Mouse (Mus musculus) heart, adult 18-20 months (tissue): ENCODE measurements around the gene Cited1. TPM values are rescaled to one million over a fixed set of nuclear protein-coding genes. Genes with fewer than 3 reads are reported as not detected.

Source experiments
- DNase-seq, 2 experiments: peaks; one replicate each; pipeline ENCODE4 v3.0.0; 2021 to 2022; ENCODE audit warnings: mixed read lengths in 1 of 2
- long read RNA-seq, 2 experiments: library from polyadenylated mRNA; stranded (forward); transcript quantifications; one replicate each; pipeline ENCODE4 v2.0.0; 2021
- microRNA-seq, 2 experiments: library from miRNA; unstranded; fragments of <30 nt; microRNA quantifications; one replicate each; pipeline ENCODE4 v1.2.0; 2022
- total RNA-seq, 2 experiments: library from RNA; stranded (reverse); gene quantifications; 2 replicates each; pipeline ENCODE4 v1.2.3; 2021

Gene Cited1
- under 1 TPM in 1 of 2 experiments, not detected in 1; 0.60 TPM for total RNA-seq
- long read RNA-seq, experiment 1: 0 reads
- long read RNA-seq, experiment 2: 0 reads

DNA sequence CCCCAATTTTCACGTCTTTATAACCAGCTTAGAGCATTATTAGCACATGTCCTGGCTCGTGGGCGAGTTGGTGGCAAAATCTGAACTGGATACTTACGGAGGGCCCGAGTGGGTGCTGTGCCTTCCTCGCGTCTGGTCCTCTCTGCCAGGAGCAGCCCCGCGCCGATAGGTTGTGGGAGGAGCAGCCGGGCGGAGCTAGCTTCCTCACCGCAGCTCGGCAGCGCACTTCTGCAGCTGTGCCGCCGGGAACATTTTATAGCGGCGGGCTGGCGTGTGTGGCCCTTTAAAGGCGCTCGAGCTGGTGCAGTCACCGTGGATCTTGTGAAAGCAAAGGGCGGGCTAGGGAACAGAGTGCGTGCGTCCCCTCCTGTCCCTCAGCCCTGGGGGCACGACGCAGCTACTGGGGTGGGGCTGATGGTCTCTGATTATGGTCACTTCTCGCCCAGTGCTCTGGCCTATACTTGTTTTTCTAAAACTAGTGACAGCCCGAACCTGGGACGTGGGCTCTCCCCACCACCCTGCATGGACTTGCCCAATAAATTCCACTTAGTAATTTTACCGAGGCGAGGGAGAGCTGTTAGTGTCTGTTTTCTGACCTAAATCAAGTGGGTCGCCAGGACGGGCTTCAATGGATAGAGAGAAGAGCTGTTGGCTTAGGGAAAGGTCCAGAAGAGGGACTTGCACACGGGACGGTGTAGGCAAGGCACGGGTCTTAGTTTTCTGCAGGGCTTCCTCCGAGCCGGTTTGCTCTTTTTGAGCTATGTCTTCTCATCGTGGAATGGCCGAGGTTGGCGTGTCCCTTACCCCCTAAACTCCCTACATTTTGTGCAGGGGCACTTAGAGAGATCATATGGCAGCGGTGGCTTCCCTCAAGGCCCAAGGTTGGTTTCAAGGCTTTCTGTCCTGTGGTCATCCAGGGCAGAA lies at the start of gene Cited1:
Gene Cited1 (minus strand): TSS at position 245 of the 924 bp plus-strand sequence.
- DNase-seq: peak; percentile 48 to 50

DNA sequence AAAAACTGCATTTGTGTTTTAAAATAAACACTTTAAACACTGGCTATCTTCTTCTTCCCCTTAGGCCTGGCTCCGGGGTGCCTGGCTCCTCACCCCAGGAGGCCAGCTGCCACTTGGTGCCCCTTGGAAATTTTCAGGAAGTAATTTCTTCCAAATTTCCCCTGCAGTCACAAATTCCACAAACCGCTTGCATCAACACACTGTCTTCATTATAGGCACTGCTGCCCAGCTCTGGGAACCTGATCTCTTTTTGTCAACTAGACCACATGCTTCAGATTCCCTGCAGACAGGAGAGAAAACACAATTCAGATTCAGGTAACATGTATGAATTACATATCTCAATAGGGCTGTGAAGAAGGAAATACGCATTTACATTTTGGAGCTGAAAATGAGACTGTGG lies 32.9 kb upstream of the Cited1 start:
- DNase-seq: no peak

DNA sequence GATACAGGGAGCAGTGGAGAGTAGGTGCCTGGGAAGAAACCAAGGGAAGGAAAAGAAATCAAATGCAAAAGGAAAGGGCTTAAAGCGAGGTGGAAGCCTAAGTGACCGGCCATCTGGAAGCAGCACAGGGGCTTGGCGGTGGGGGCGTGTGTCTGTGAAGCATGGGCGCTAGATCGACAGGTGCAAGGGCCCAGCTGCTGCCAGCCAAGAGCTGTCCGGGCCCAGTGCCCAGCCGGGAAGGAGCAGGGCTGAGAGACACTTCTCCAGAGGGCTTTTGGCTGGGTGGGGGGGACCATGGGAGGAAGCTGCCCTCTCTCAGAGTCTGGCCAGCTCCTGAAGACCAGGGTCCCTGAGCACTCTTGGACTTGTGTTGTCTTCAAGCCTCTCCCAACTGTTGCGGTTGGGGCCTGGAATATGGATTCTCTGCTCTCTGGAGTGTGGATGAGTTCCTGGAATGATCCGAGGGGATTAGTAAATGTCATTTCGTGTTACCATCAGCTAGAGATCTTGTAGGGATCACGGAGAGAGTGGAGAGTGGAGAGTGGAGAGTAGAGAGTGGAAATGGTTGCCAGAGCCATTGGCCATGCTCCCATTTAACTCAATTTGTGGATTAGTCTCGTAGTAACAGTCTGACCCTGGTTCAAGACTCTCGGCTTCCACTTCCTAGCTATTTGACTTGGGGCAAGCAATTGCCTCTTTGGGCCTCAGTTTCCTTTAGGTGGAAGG lies 10.8 kb upstream of the Cited1 start:
- DNase-seq: no peak

GRCm38 (mm10) chrX:102259772-102260171 lies 7.8 kb upstream of the Cited1 start:
- DNase-seq: no peak

- DNase-seq: peak in 1 of 2 experiments; percentile 13
Observed at GRCm38 (mm10) chrX:102253892-102254291, 1.9 kb upstream of the Cited1 start.

DNA sequence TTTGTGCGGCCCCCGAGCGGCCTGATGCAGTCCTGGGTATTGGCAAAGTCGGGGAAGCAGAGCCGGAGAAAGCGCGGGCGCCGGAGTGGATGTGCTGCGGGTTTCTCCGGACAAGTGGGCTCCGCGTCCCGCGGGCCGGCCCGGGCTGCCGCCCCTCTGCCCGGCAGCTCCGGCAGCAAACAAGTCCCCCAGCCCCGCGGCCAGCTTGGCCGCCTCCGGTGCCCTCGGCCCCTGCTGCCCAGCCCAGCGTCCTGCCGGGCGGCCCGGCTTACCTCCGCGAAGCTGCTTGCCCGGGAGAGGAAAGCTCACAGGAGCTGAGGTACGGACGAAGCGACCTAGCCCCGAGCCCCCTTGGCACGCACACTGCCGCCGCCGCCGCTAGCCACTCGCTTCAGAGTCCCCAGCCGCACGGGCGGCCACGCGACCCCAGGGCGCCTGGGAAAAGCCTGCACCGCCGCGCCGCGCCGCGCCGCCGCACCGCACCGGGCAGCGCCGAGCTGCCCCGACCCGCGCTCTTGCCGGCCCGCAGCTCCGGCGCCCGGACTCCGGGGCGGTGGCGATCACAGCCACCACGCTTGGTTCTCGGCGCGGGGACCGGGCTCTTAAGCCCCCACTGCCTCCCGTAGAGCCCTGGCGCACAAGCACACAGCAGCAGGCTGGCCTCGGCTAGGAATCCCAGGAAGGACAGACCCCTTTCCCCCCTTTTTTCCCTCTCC lies 602 bp downstream of the Cited1 start:
- peak in 1 of 2 experiments; percentile 4 for DNase-seq

DNA sequence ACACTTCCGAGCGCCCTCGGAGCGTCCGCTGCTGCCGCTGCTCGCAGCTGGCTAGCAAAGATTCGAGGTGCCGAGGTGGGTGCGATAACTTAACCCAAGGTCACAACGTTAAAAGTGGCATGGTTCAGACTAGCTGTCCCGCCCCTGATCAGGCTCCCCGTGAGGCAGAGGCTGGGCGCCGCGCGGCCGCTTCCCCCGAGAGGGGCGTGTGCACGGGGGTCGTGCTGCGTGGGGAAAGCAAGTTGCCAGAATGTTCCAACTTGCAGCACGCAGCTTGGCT lies 1.1 kb downstream of the Cited1 start:
- DNase-seq: no peak

DNA sequence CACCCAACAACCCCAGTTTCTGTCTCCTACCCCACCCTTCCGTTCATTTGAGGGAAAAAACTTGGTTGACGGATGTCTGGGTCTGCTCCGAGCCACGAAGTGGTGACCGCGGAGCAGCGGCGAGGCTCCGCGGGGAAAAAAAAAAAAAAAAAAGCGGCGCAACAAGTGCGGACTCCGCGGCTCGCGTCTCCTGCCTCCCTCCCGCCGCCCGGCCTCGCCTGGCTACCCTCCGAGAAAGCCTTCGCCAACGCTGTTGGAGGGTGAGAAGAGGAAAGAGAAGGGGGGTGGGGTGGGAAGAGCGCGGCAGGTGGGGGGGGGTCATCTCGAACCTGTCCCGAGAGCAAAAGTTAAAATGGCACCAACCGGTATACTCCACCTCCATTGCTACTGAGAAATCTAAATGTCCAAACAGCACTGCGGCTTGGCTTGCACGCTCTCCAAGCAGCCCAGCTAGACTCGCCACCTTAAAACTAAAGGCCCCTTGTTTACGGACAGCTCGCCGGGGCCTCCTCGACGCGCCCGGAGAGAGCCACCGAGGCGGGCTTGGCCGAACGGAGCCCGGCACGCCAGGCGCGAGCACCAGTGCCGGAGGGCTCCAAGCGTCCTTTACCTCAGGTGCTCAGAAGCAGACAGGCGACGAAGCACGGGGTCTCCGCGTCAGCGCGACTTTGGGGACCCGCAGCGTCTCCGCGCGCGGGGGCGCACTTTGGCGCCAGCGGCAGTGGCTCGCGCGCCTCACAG lies 1.7 kb downstream of the Cited1 start:
- peak in 1 of 2 experiments; percentile 10 for DNase-seq

DNA sequence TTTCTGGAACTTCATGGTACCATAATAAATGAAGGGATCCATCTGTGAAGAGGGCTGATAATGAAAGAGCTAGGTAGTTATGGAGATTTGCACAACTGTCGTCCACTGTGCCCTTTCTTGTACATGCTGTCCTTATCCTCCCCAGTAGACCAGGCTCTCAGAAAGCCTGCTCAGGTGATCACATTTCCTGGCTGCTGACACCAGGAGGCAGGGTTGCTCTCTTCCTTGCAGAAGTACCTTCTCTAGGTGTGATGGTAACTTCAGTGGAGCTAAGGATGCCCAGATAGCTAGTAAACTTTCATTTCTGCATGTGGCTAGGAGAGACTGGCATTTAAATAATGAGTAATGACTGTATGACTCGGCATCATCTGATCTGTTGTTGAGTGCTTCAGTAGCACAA lies 7.6 kb downstream of the Cited1 start:
- DNase-seq: no peak

DNA sequence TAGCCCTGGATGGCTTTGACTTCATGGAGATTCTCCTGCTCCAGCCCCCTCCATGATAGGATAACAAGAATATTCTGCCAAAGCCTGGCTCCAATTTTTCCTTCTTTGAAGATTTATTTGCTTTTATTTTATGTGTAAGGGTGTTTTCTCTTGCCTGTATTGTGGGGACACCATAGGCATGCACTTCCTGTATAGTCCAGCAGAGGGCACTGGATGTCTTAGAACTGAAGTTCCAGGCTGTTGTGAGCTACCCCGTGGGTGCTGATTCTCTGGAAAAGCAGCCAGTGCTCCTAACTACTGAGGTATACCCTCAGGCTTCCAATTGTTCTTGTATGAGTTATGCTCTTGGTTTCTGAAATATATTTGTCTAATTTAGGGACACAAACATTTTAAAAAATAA lies 32.9 kb downstream of the Cited1 start:
- peak; percentile 4 to 50 for DNase-seq

DNA sequence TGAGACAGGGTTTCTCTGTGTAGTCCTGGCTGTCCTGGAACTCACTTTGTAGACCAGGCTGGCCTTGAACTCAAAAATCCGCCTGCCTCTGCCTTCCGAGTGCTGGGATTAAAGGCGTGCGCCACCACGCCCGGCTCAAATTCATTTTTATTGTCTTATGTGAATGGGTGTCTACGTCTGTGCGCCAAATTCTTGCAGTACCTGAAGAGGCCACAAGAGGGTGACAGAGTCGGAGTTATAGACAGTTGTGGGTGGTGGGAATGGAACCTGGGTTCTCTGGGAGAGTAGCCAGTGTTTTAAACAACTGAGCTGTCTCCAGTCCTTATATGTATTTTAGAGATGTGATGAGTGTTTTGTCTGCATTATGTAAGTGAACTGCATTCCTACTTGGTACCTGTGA lies 36.6 kb downstream of the Cited1 start:
- peak; percentile 1 to 34 for DNase-seq

Small RNA genes lying within 50 kb of the gene (microRNA-seq; reads per million reads assigned to microRNA genes)
- 0 reads per million in 2 experiments for gene Gm26318

Other genes with a start within 250 kb of the Cited1 start
- 1 to 10 TPM; 1.1 to 1.3 TPM for gene Rtl5, start 180.9 kb downstream of the Cited1 start, total RNA-seq
- 10 to 100 TPM; 23.8 to 23.9 TPM for gene Pin4, start 132.7 kb downstream of the Cited1 start, total RNA-seq
- under 1 TPM; 0.40 to 0.41 TPM for gene Ercc6l, start 95.1 kb downstream of the Cited1 start, total RNA-seq
- gene Rps4x, start 62.8 kb downstream of the Cited1 start, total RNA-seq: 100 to 1,000 TPM; 672 to 785 TPM